Mouse (Mus musculus): ENCODE results near the gene 1700016K19Rik.

DNA sequence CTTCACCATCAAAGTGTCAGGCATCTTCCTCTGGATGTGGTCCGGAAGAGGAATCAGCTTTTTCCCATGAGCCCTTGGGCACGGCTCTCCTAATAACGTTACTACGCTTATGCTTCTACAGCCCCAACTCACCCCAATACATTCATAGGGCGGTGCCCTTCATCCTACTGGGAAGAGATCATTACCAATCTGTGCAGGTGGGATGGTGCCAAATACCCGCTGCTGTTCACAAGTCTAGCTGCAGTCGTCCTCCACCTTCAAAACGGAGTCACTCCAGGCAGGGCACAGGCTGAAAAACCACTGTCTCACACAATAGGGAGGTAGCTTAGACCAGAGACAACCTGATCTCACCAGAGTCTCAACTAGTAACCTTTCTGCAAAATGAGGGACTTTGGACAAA lies 35.5 kb downstream of the 1700016K19Rik start:
- TF ChIP-seq EP300 (IDR thresholded peaks at IDR 0.05; ENCODE audit: insufficient read depth, low read depth, low read length) (no peak), CTCF (IDR thresholded peaks at IDR 0.05; ENCODE audit: low read depth, low read length) (no peak), POLR2A (IDR thresholded peaks at IDR 0.05; ENCODE audit: insufficient read depth, low read length) (no peak)

Measured in ES-Bruce4 (cell line).